Mouse (Mus musculus) heart, adult 2 months (tissue): ENCODE data around the gene Lrrc32. TPM values are rescaled to one million over a fixed set of nuclear protein-coding genes. Genes with fewer than 3 reads are reported as not detected.

Source experiments
- DNase-seq, 2 experiments: peaks; one replicate each; pipeline ENCODE4 v3.0.0; 2021
- H3K27ac ChIP-seq: fragments of 200-600 bp; 2 replicates; pipeline ENCODE4 v1.8.1; 2022
- H3K27me3 ChIP-seq: fragments of 200-500 bp; 2 replicates; pipeline ENCODE4 v1.6.1; 2012; ENCODE audit warnings: mild to moderate bottlenecking, low read length, inconsistent platforms, mixed read lengths; ENCODE audit not compliant: control insufficient read depth, insufficient read depth
- H3K36me3 ChIP-seq: fragments of 200-500 bp; 2 replicates; pipeline ENCODE4 v1.6.1; 2012; ENCODE audit warnings: low read length, inconsistent platforms; ENCODE audit not compliant: control insufficient read depth, insufficient read depth
- H3K4me1 ChIP-seq: fragments of 200-500 bp; 2 replicates; pipeline ENCODE4 v1.6.1; 2011; ENCODE audit warnings: low read length; ENCODE audit not compliant: control insufficient read depth, insufficient read depth
- H3K4me3 ChIP-seq: fragments of 200-600 bp; 2 replicates; pipeline ENCODE4 v1.8.1; 2022
- H3K79me2 ChIP-seq: fragments of 200-500 bp; replicated peaks from 2 replicates; pipeline ENCODE4 v1.6.1; 2012; ENCODE audit warnings: mild to moderate bottlenecking, inconsistent platforms, low read length, moderate library complexity, mixed read lengths; ENCODE audit not compliant: control insufficient read depth, insufficient read depth
- H3K9ac ChIP-seq: fragments of 200-500 bp; 2 replicates; pipeline ENCODE4 v1.6.1; 2012; ENCODE audit warnings: low read depth, mild to moderate bottlenecking, control low read depth, inconsistent platforms, low read length, mixed read lengths
- CTCF ChIP-seq: fragments of 200-600 bp; IDR thresholded peaks from 2 replicates; pipeline ENCODE4 v1.8.1; 2022; ENCODE audit warnings: antibody characterized with exemption, mild to moderate bottlenecking, moderate library complexity
- EP300 ChIP-seq: fragments of 200-500 bp; IDR thresholded peaks from 2 replicates; pipeline ENCODE4 v1.6.1; 2011; ENCODE audit warnings: low read depth, low read length, control low read depth; ENCODE audit not compliant: insufficient read depth
- POLR2A ChIP-seq: fragments of 200-500 bp; IDR thresholded peaks from 2 replicates; pipeline ENCODE4 v1.6.1; 2011; ENCODE audit warnings: mild to moderate bottlenecking, low read depth, low read length, control low read depth; ENCODE audit not compliant: insufficient read depth
- WGBS: fragments of 180-500 bp; shearing (Covaris S2); methylation state at CpG from one replicate; pipeline ENCODE4 v1.1.7; 2018; 5-methylcytosine and 5-hydroxymethylcytosine counted together
- intact Hi-C: fragments of 180-260 bp; cut with DNase I; formaldehyde crosslinking; loops from one replicate; pipeline ENCODE4 v1.15.1; 2025
- polyA plus RNA-seq: library from polyadenylated mRNA; depleted of rRNA; stranded (reverse); fragments of >200 nt; gene quantifications from 2 replicates; pipeline ENCODE4 v1.2.3, GENCODE M21; 2012
- total RNA-seq, 2 experiments: library from RNA; stranded (reverse); gene quantifications; 2 replicates each; pipeline ENCODE4 v1.2.3; 2021

Lrrc32 gene
- total and polyA plus RNA-seq, 3 experiments: 13.6 to 14.5 (median 13.7) TPM

- H3K4me1 ChIP-seq: peaks cover 16% of the 10 kb centered on the region
- DNase-seq: no peak
- H3K36me3 ChIP-seq: no peaks in the 10 kb centered on the region
- WGBS: 94% methylated on average over 1 of the region's 1 CpGs
- no peaks in the 10 kb centered on the region for H3K79me2 ChIP-seq
- no peak for TF ChIP-seq EP300
- H3K9ac ChIP-seq: no peak overlapping the region
- H3K4me3 ChIP-seq: no peak overlapping the region
- H3K27me3 ChIP-seq: no peaks in the 10 kb centered on the region
- no peak overlapping the region for H3K27ac ChIP-seq
- intact Hi-C loops: loop anchor here (2.0 to 10.0 kb wide), 4 partner anchors 42 to 354 kb away; partner anchors contain the start of gene Wnt11
These were observed 8.6 kb upstream of the Lrrc32 start for GRCm38 (mm10) chr7:98480481-98480880.

DNA sequence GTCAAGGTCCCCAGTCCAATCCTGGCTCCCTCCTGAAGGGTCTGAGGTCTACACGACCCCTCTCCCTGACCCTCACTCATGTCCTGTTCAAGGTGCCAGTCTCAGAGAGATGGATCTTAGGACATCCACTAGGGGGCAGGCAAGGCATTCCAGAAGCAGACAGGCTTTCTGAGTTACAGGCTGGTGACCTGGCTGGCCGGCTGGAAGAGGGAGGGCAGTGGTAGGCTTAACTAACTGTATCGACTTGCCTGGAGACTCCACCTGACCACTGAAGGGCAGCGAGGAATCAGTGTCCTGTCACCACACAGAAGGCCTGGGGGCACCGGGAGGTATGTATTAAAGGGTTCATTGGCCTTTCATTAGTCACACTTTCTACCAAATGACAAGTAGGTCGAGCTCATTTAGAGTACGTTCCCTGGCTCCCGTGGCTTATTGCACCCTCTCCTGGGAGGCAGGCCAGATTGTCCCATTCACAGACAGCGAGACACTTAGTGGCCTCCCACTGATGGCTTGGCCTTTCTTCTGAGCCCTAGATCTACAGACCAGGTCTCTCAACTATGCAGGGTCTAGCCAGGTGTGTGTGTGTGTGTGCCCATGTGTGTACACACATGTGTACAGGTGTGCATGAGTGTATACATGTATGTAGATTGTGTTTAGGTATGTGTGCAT, 7.9 kb upstream of the Lrrc32 start:
- intact Hi-C loops: loop anchor here (1.0 to 10.0 kb wide), 6 partner anchors 41 to 354 kb away; partner anchors contain the start of gene Wnt11
- WGBS: 7% methylated on average over 9 of the region's 9 CpGs
- TF ChIP-seq EP300 (peak; percentile 98), CTCF (no peak; the same call in none of the 2 replicates), POLR2A (no peak)
- DNase-seq: peak; percentile 82 to 84
- H3K4me1 ChIP-seq: peaks cover 23% of the 10 kb centered on the region
- no peak overlapping the region for H3K4me3 ChIP-seq
- H3K79me2 ChIP-seq: no peaks in the 10 kb centered on the region
- no peaks in the 10 kb centered on the region for H3K27me3 ChIP-seq
- no peak overlapping the region for H3K9ac ChIP-seq
- H3K27ac ChIP-seq: peak overlapping the region; percentile 82
- no peaks in the 10 kb centered on the region for H3K36me3 ChIP-seq

DNA sequence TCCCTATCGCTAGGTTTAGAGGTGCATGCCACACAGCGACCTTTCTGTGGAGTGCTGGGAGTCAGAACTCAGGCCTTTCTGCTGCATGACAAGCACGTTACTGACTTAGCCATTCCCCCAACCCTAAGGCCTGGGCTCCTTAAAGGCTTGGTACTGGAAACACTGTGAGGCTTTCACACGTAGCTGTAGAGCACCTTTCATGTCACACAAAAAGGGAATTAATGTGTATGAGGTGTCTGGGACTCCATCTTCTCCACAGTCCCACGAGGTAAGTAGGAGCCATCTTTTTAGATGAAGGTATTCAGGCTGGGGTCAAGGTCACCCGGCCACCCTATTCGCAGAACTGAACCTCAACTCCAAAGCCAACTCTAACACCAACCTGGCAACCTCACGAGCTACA, 7.2 kb upstream of the Lrrc32 start:
- H3K79me2 ChIP-seq: no peaks in the 10 kb centered on the region
- peak overlapping the region; percentile 82 for H3K27ac ChIP-seq
- intact Hi-C loops: loop anchor here (1.0 to 10.0 kb wide), 6 partner anchors 40 to 353 kb away; partner anchors contain the start of gene Wnt11
- H3K4me1 ChIP-seq: peaks cover 22% of the 10 kb centered on the region
- no peak overlapping the region for H3K9ac ChIP-seq
- DNase-seq: no peak
- TF ChIP-seq CTCF (no peak), POLR2A (no peak), EP300 (no peak)
- H3K27me3 ChIP-seq: no peaks in the 10 kb centered on the region
- WGBS: 89% methylated on average over 8 of the region's 8 CpGs
- H3K36me3 ChIP-seq: no peaks in the 10 kb centered on the region
- no peak overlapping the region for H3K4me3 ChIP-seq

GRCm38 (mm10) chr7:98482551-98483267, 6.4 kb upstream of the Lrrc32 start:
- peaks cover 22% of the 10 kb centered on the region for H3K4me1 ChIP-seq
- WGBS: 44% methylated on average over 12 of the region's 12 CpGs
- TF ChIP-seq POLR2A (no peak), EP300 (no peak), CTCF (no peak)
- H3K27ac ChIP-seq: peak overlapping the region; percentile 82
- H3K4me3 ChIP-seq: no peak overlapping the region
- peak overlapping the region; percentile 36; the same call in 1 of the 2 replicates for H3K9ac ChIP-seq
- no peaks in the 10 kb centered on the region for H3K79me2 ChIP-seq
- H3K27me3 ChIP-seq: no peaks in the 10 kb centered on the region
- peak; percentile 55 to 61 for DNase-seq
- intact Hi-C loops: loop anchor here (5.0 to 10.0 kb wide), 2 partner anchors 40 to 352 kb away; partner anchors contain the start of gene Wnt11
- no peaks in the 10 kb centered on the region for H3K36me3 ChIP-seq

DNA sequence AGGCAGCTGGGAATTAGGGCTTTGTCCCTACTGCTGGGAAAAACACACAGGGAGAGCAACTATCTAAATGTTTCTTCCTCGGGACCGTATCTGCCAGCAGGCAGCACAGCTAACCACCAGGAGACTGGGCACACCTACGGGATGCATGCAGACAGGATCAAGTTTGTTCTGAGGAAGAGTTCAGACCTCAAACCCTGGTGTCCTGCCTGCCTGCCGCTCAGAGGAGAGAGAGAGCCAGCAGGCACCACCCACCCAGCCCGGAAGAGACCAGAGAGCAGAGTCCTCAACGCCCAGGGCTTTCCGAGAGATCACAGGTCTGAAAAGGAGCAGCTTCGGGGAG, 5.8 kb upstream of the Lrrc32 start:
- H3K4me1 ChIP-seq: peaks cover 22% of the 10 kb centered on the region
- WGBS: 36% methylated on average over 8 of the region's 8 CpGs
- H3K4me3 ChIP-seq: no peak overlapping the region
- H3K9ac ChIP-seq: peak overlapping the region; percentile 36
- peak overlapping the region; percentile 82 for H3K27ac ChIP-seq
- H3K36me3 ChIP-seq: no peaks in the 10 kb centered on the region
- H3K79me2 ChIP-seq: no peaks in the 10 kb centered on the region
- intact Hi-C loops: loop anchor here (5.0 to 10.0 kb wide), 2 partner anchors 39 to 352 kb away; partner anchors contain the start of gene Wnt11
- H3K27me3 ChIP-seq: no peaks in the 10 kb centered on the region
- no peak for DNase-seq
- no peak for TF ChIP-seq CTCF
- TF ChIP-seq EP300: no peak
- no peak for TF ChIP-seq POLR2A

GRCm38 (mm10) chr7:98484878-98485277, 4.2 kb upstream of the Lrrc32 start:
- no peak for DNase-seq
- H3K79me2 ChIP-seq: no peaks in the 10 kb centered on the region; the same call in 1 of the 2 replicates
- H3K27ac ChIP-seq: no peak overlapping the region
- intact Hi-C loops: loop anchor here (5.0 to 10.0 kb wide), 2 partner anchors 37 to 350 kb away; partner anchors contain the start of gene Wnt11
- H3K36me3 ChIP-seq: no peaks in the 10 kb centered on the region
- H3K4me1 ChIP-seq: peaks cover 22% of the 10 kb centered on the region
- no peak overlapping the region for H3K9ac ChIP-seq
- H3K4me3 ChIP-seq: no peak overlapping the region
- H3K27me3 ChIP-seq: no peaks in the 10 kb centered on the region
- TF ChIP-seq EP300 (no peak), CTCF (no peak), POLR2A (no peak)
- WGBS: 87% methylated on average over 3 of the region's 3 CpGs
